Mouse (Mus musculus) limb, embryonic 12.5 days (tissue): ENCODE data around the gene Ogdh. TPM values are rescaled to one million over a fixed set of nuclear protein-coding genes. Genes with fewer than 3 reads are reported as not detected.

Source experiments
- ATAC-seq: fragments of 200-750 bp; cut with Nextera tagmentation; 2 replicates; pipeline ENCODE4 v1.8.0; 2017; ENCODE audit warnings: low read depth, moderate TSS enrichment; ENCODE audit not compliant: insufficient number of reproducible peaks, insufficient read depth, low FRiP score, low TSS enrichment
- H3K27ac ChIP-seq: fragments of 300-500 bp; sonication (generic); 2 replicates; pipeline ENCODE4 v1.5.1; 2016; ENCODE audit warnings: mild to moderate bottlenecking, moderate library complexity
- H3K27me3 ChIP-seq: fragments of 300-500 bp; sonication (generic); 2 replicates; pipeline ENCODE4 v1.6.1; 2016; ENCODE audit warnings: mild to moderate bottlenecking, moderate library complexity
- H3K36me3 ChIP-seq: fragments of 300-500 bp; sonication (generic); 2 replicates; pipeline ENCODE4 v1.6.1; 2016; ENCODE audit warnings: mild to moderate bottlenecking, moderate library complexity
- H3K4me1 ChIP-seq: fragments of 300-500 bp; sonication (generic); replicated peaks from 2 replicates; pipeline ENCODE4 v1.6.1; 2016
- H3K4me2 ChIP-seq: fragments of 300-500 bp; sonication (generic); 2 replicates; pipeline ENCODE4 v1.6.1; 2016; ENCODE audit warnings: mild to moderate bottlenecking, moderate library complexity
- H3K4me3 ChIP-seq: fragments of 300-500 bp; sonication (generic); replicated peaks from 2 replicates; pipeline ENCODE4 v1.5.1; 2016; ENCODE audit warnings: mild to moderate bottlenecking
- H3K9ac ChIP-seq: fragments of 300-500 bp; sonication (generic); replicated peaks from 2 replicates; pipeline ENCODE4 v1.6.1; 2016; ENCODE audit warnings: mild to moderate bottlenecking, moderate library complexity
- H3K9me3 ChIP-seq: fragments of 300-500 bp; sonication (generic); 2 replicates; pipeline ENCODE4 v1.6.1; 2016; ENCODE audit warnings: mild to moderate bottlenecking, moderate library complexity
- WGBS: fragments of 180-500 bp; shearing (Covaris S2); methylation state at CpG from one replicate; pipeline ENCODE4 v1.1.7; 2016; 5-methylcytosine and 5-hydroxymethylcytosine counted together
- polyA plus RNA-seq: library from polyadenylated mRNA; unstranded; fragments of >200 nt; fragmentation: Nextera tagmentation; extraction: Ambion mirVana; gene quantifications from 2 replicates; pipeline ENCODE4 v1.2.1, GENCODE M21; 2016

The Ogdh gene
- polyA plus RNA-seq, 1 experiment from 2014 or later = 94.0 TPM

DNA sequence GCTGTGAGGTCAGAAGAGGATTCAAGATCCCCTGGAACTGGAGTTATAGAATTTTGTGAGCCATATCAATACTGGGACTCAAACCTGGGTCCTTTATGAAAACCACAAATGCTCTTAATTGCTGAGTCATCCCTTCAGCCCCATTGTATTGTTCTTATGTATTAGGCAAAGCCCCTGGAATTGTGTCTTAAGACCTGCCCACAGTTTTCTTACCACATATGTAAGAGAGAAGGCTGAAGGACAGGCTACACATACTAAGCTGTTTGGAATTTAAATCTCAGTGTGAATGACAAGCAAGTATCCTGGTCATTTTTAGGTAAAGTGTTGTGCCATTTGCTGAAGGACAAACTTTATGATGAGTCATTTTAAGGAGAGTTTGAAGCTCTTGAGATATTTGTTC is 4.6 kb downstream of the Ogdh start:
- Histone ChIP-seq H3K36me3 (peaks cover 41% of the 10 kb centered on the region), H3K9ac (no peak overlapping the region), H3K4me1 (peaks cover 4% of the 10 kb centered on the region; the same call in 1 of the 2 replicates), H3K27ac (no peak overlapping the region), H3K4me2 (no peak overlapping the region), H3K9me3 (no peaks in the 10 kb centered on the region), H3K27me3 (no peaks in the 10 kb centered on the region), H3K4me3 (no peak overlapping the region)
- no peak for ATAC-seq

DNA sequence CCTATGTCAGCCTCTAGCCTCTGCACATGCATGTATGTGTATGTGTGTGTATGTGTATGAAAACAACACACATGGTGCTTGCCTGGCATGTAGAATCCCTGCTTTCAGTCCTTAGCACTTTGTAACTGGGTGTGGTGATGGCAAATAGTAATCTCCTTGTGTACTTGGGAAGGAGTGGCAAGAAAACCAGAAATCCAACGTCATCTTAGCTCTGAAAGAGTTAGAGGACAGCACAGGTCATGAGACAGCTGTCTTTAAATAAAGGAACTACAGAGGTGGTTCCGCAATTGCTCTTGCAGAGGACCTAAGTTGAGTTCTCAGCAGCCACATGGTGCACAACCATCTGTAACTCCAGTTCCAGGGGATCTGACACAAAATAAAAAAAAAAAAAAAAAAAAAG is 8.0 kb downstream of the Ogdh start:
- Histone ChIP-seq H3K9me3 (no peaks in the 10 kb centered on the region), H3K27me3 (no peaks in the 10 kb centered on the region), H3K4me2 (no peak overlapping the region), H3K4me1 (no peaks in the 10 kb centered on the region), H3K27ac (no peak overlapping the region), H3K36me3 (peaks cover 67% of the 10 kb centered on the region), H3K9ac (no peak overlapping the region), H3K4me3 (no peak overlapping the region)
- whole genome bisulfite sequencing = 91% methylated on average over 2 of the region's 2 CpGs
- no peak for ATAC-seq

DNA sequence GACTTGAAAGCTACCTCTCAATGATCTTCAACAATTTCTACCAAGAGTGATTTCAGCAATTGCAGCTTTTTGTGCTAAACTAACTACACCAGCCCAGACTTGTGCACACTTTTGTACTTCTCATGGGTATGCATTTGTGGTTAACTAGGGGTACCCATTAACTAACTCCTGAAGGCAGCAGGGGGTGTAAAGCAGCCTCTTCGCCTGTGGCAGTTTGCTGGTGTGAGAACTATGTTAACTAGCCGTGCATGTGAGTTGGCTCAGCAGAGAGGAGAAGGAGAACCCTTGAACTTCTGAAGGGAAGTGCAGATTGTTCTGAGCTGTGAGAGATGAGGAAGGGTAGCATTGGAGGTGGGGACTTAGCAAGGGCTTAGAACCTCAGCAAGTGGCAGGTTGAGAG is 11.4 kb downstream of the Ogdh start:
- H3K4me1 ChIP-seq = no peaks in the 10 kb centered on the region
- no peak for ATAC-seq

DNA sequence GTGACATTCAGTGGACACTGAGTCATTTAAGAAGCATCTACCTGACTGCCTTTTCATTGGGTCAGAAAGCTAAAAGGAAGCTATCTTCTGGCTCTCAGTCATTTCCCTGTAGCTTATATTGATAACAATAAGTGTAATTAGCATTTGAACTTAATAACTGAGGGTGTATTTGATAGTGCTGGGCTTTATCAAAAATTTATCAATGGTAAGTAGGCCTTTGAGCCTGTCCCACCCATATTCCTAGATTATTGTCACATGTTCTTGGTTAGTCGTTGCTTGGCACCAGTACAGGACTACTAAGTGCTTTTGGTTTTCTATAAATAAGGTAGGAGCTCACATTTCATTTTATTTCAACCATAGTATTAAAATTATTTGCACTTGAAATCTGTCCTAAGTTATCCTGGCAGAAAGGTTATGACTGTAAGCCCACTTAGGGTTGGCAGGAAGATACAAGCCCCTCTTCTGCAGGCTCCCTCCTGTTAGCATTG is 14.6 kb downstream of the Ogdh start:
- Histone ChIP-seq H3K4me2 (no peak overlapping the region), H3K36me3 (peaks cover 83% of the 10 kb centered on the region), H3K4me3 (no peak overlapping the region), H3K9me3 (no peaks in the 10 kb centered on the region), H3K27me3 (no peaks in the 10 kb centered on the region), H3K4me1 (no peaks in the 10 kb centered on the region), H3K9ac (no peak overlapping the region), H3K27ac (no peak overlapping the region)
- no peak for ATAC-seq
- 83% methylated on average over 1 of the region's 1 CpGs for WGBS

More for the DNA sequence above, 11.4 kb downstream of the Ogdh start:
- 91% methylated on average over 2 of the region's 2 CpGs for WGBS
- Histone ChIP-seq H3K36me3 (peaks cover 85% of the 10 kb centered on the region), H3K9ac (no peak overlapping the region), H3K9me3 (no peaks in the 10 kb centered on the region), H3K27ac (no peak overlapping the region), H3K4me3 (no peak overlapping the region), H3K27me3 (no peaks in the 10 kb centered on the region), H3K4me2 (no peak overlapping the region)

DNA sequence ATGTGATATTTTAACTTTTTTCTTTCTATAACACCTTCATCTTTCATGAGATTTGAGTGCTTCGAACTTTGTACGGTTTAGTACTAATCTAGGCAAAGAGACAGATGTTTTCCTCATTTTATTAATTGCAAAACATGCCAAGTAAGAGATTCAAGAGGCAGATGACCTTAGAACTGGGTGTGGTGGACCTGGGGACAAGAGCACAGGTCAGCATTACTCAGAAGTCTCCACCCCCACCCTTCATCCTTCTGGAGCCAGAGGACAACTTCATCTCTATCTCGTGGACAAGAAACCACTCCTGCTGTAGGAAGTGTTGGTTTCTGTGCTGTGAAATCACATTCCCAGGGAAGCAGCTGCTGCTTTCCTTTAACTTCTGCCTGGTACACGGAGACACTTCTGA is 16.7 kb downstream of the Ogdh start:
- Histone ChIP-seq H3K9ac (no peak overlapping the region), H3K4me1 (no peaks in the 10 kb centered on the region), H3K4me2 (no peak overlapping the region), H3K9me3 (no peaks in the 10 kb centered on the region), H3K27me3 (no peaks in the 10 kb centered on the region), H3K27ac (no peak overlapping the region), H3K36me3 (peaks cover 79% of the 10 kb centered on the region), H3K4me3 (no peak overlapping the region)
- ATAC-seq = no peak
- WGBS = 92% methylated on average over 4 of the region's 4 CpGs

DNA sequence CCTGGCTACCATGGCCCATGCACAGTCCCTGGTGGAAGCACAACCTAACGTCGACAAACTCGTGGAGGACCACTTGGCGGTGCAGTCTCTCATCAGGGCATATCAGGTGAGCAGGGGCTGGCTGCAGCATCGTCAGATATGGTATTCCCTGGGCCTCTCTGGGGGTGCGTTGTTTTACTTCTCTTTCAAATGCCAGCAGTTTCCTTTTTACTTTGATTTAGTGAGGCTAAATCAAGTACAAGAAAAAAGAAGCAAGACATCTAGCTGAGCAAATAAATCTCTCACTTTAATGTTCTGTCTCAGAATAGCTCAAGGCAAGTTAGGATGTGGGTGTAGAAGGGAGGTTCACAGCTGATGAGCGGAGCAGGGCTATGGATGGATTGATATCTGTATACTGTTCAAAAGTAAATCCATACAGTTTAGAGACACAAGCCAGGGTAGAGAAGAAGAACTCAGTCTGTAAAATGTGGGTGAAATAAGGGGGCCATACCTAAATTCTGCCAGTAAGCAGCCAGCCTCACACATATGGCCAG is 22.5 kb downstream of the Ogdh start:
- Histone ChIP-seq H3K4me2 (no peak overlapping the region), H3K27ac (no peak overlapping the region), H3K9me3 (no peaks in the 10 kb centered on the region), H3K4me3 (no peak overlapping the region), H3K36me3 (peaks cover 83% of the 10 kb centered on the region), H3K9ac (no peak overlapping the region), H3K27me3 (no peaks in the 10 kb centered on the region), H3K4me1 (no peaks in the 10 kb centered on the region)
- no peak for ATAC-seq
- 73% methylated on average over 7 of the region's 7 CpGs for WGBS

DNA sequence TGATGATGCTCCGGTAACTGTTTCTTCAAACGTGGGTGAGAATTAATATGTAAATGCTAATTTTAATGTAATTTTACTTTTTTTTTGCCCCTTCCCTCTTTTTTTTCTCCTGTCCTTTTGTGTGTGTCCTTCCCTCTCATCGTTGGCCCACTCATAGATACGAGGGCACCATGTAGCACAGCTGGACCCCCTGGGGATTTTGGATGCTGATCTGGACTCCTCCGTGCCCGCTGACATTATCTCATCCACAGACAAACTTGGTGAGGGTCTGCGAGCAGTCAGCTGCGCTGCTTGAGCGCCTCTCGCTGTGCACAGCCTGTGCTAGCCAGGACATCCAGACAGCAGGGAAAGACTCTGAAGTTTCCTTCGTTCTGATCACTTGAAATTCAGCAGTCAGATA is 25.4 kb downstream of the Ogdh start:
- H3K4me3 ChIP-seq = no peak overlapping the region
- H3K9ac ChIP-seq = no peak overlapping the region
- ATAC-seq = no peak
- H3K4me1 ChIP-seq = no peaks in the 10 kb centered on the region
- no peak overlapping the region for H3K27ac ChIP-seq
- peaks cover 70% of the 10 kb centered on the region for H3K36me3 ChIP-seq
- H3K9me3 ChIP-seq = no peaks in the 10 kb centered on the region
- 92% methylated on average over 11 of the region's 11 CpGs for WGBS
- no peaks in the 10 kb centered on the region for H3K27me3 ChIP-seq
- H3K4me2 ChIP-seq = no peak overlapping the region

DNA sequence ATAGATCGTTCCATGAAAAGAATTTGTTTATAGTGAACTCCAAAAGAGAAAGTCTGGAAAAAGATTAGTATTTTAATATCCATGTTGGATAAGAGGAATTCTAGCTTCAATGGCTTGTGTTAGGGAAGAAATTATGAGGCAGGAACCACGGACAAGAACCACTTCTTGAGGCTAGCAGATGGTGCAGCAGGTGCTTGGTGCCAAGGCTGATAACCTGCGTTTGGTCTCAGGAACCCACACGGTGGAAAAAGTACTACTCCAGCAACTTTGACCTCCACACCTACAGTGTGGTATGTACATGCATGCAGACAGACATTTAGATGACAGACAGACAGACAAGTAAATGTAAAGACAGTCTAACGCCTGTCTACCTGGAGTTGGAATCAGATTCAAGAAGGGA is 27.1 kb downstream of the Ogdh start:
- Histone ChIP-seq H3K9ac (no peak overlapping the region), H3K27ac (no peak overlapping the region), H3K4me2 (no peak overlapping the region), H3K27me3 (no peaks in the 10 kb centered on the region), H3K36me3 (peaks cover 66% of the 10 kb centered on the region), H3K9me3 (no peaks in the 10 kb centered on the region), H3K4me1 (no peaks in the 10 kb centered on the region), H3K4me3 (no peak overlapping the region)
- no peak for ATAC-seq
- WGBS = 94% methylated on average over 5 of the region's 5 CpGs

DNA sequence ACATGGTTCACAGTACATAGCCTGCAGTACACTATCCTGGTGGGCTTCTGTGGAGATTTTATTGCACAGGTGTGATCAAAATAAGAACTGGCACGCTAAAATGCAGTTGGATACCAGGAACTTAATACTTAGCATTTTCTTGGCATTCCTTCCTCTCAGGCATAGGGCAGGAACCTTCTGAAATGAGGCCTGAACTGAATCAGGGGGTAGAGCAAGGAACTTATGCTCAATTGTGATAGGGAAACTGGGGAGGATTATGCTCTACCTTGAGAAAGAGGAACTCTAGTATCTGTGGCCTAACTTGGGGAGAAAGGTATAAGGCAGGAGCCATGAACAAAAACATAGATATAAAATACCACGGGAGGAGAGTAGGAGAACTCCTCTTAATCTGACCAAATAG is 27.9 kb downstream of the Ogdh start:
- 85% methylated on average over 2 of the region's 2 CpGs for WGBS

DNA sequence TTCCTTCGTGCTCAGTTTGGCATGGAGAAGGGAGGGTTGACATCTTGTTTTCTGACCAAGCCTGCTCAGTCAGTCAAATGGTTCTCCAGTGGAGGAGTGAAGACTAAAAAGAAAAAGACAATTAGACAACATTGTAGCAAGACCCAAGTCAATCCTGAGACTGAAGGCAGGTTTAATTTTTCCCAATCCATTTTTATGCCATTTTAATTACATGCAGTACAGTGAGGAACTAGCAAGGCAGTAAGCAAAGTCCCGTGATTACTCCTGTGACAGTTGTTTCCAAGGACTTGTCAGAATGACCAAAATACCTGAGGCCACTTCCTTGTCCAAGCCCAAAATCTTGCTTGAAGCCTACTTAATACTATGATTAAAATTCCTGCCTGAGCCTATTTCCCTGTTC is 30.7 kb downstream of the Ogdh start:
- Histone ChIP-seq H3K27ac (no peak overlapping the region), H3K27me3 (no peaks in the 10 kb centered on the region), H3K4me3 (no peak overlapping the region), H3K9me3 (no peaks in the 10 kb centered on the region), H3K4me2 (no peak overlapping the region), H3K4me1 (no peaks in the 10 kb centered on the region), H3K36me3 (peaks cover 40% of the 10 kb centered on the region), H3K9ac (no peak overlapping the region)
- ATAC-seq = no peak
- WGBS = 93% methylated on average over 2 of the region's 2 CpGs

More for the DNA sequence above, 27.9 kb downstream of the Ogdh start:
- peaks cover 64% of the 10 kb centered on the region for H3K36me3 ChIP-seq
- H3K4me2 ChIP-seq = no peak overlapping the region
- H3K4me1 ChIP-seq = no peaks in the 10 kb centered on the region
- no peaks in the 10 kb centered on the region for H3K9me3 ChIP-seq
- H3K27ac ChIP-seq = no peak overlapping the region
- H3K9ac ChIP-seq = no peak overlapping the region
- no peak for ATAC-seq
- H3K4me3 ChIP-seq = no peak overlapping the region
- no peaks in the 10 kb centered on the region for H3K27me3 ChIP-seq

DNA sequence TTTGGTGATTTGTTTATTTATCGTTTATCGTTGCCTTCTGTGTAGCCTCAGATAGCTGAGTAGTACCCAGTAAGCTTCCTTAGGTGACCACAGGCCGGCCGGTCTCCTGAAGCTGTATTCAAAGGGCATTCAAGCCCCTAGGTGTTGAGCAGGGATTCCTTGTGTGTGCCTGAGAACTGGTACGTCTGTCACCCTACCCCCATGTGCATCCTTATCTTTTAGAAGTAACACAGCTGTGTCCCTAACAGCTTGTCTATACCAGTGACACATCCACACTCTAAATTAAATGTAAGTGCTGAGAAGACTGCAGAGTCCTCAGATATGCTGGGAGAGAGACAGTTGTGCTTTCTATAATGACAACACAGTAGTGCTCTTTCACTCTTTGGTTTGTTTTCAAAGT is 31.9 kb downstream of the Ogdh start:
- Histone ChIP-seq H3K4me1 (no peaks in the 10 kb centered on the region), H3K27ac (no peak overlapping the region), H3K4me2 (no peak overlapping the region), H3K27me3 (no peaks in the 10 kb centered on the region), H3K9me3 (no peaks in the 10 kb centered on the region), H3K36me3 (peaks cover 30% of the 10 kb centered on the region), H3K9ac (no peak overlapping the region), H3K4me3 (no peak overlapping the region)
- WGBS = 82% methylated on average over 5 of the region's 5 CpGs
- no peak for ATAC-seq

DNA sequence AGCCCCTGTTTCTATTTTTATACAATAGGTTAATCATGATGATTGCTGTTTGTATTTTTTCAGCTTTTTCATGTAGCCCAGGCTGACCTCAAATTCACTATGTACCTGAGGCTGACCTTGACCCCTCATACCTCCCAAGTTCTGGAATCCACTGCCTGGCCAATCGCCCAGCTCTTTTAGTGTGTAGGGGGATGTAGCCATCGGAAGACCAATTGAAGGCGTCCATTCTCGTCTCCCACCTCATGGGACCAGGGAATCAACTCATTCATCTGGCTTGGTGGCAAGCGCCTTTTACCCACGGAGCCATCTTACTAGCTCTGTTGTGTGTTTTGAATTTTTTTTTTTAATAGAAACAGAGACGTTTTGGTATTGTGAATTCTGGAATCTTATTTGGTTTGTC is 39.8 kb downstream of the Ogdh start:
- no peaks in the 10 kb centered on the region for H3K27me3 ChIP-seq
- no peak for ATAC-seq
- H3K4me2 ChIP-seq = no peak overlapping the region
- peaks cover 38% of the 10 kb centered on the region for H3K36me3 ChIP-seq
- no peak overlapping the region for H3K4me3 ChIP-seq
- H3K27ac ChIP-seq = no peak overlapping the region
- no peaks in the 10 kb centered on the region for H3K4me1 ChIP-seq
- H3K9me3 ChIP-seq = no peaks in the 10 kb centered on the region
- WGBS = 94% methylated on average over 7 of the region's 7 CpGs
- H3K9ac ChIP-seq = no peak overlapping the region
